Mouse (Mus musculus) cerebellum, adult 11-12 months (tissue): ENCODE measurements around the gene D11Wsu47e.

Experiments
- DNase-seq: peaks from one replicate; pipeline ENCODE4 v3.0.0; 2022

D11Wsu47e gene

GRCm38 (mm10) chr11:113666648-113667047 lies 17.6 kb upstream of the D11Wsu47e start:
- DNase-seq, result no peak

GRCm38 (mm10) chr11:113667122-113667521 lies 17.1 kb upstream of the D11Wsu47e start:
- DNase-seq, result no peak

DNA sequence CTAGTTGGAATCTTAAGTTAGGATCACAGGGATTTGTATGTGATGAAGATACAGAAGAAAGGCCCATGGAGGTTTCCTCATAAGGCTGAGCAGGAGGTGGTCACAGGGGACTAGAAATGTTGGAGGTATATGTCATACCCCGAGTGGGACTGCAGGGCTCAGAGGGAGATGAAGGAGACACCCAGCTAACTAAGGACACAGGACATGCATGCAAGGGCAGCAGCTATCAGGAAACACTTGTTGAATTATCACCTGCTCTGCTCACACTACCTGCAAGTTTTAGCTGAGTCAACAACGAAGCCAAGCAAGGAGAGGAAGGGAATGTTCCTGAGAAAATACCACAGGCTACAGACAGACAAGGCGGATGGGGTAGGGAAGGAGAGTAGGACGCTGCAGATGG lies 16.5 kb upstream of the D11Wsu47e start:
- DNase-seq, result no peak

GRCm38 (mm10) chr11:113668857-113669256 lies 15.4 kb upstream of the D11Wsu47e start:
- no peak for DNase-seq

- no peak for DNase-seq
These were observed 14.5 kb upstream of the D11Wsu47e start for GRCm38 (mm10) chr11:113669711-113670110.

DNA sequence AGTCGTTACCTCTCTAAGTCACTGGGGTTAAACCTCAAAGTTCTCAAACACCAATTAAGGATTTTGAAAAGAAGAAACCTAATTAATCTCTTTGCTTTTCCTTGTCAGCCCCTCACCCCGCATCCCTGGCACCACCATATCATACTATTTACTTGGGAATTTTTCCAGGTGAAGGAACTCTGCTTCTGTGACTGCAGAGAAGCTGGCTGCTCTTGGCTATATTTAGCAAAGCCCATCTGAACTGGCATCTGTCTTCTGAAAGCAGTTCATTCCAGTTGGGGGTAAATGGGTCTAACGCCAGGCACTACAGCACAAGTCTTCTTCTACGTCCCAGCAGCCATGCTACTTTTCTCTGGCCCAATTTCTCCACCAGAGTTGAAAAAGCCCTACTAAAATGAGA lies 10.6 kb upstream of the D11Wsu47e start:
- no peak for DNase-seq

DNA sequence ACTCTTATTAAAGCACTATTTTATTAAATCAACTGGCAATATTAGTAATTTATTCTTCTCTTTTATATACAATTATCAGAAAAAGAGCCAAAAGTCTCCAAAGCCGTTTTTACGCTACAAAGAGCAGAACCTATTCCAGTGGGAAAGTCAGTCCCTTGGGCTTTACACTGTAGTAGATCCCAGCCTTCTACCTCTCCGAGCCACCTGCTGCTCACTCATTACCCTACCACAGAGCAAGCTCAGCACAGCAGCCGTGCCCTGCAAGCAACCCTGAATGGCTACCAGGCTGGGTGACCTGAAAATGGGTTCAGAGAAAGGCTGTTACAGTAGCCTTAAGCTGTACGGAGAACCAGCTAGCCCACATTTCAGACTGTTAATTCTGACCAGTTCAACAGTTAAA lies 9.6 kb upstream of the D11Wsu47e start:
- DNase-seq, result no peak

DNA sequence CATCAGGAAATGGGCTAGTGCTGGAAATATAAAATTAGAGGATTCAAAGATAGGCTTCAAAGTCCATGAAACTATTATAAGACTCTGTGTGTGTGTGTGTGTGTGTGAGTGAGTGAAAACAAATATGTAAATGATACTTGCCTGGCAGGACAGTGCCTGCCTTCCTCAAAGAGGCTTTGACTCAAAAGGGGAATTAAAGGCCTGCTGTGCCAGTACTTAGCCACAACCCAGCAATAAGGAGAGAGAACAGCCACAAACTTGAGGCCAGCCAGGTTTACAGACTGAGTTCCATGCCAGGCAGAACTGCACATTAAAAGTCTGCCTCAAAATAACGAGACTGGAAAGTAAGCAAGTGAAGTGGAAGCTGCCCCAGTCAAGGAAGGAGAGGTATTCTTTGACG lies 7.4 kb upstream of the D11Wsu47e start:
- DNase-seq, result no peak

- DNase-seq, result no peak
These were observed 6.8 kb upstream of the D11Wsu47e start for GRCm38 (mm10) chr11:113677378-113677777.

GRCm38 (mm10) chr11:113678373-113678772 lies 5.8 kb upstream of the D11Wsu47e start:
- peak; percentile 44 for DNase-seq

- DNase-seq, result no peak
These were observed 3.3 kb upstream of the D11Wsu47e start for GRCm38 (mm10) chr11:113680954-113681353.

- DNase-seq, result no peak
These were observed 2.2 kb upstream of the D11Wsu47e start for GRCm38 (mm10) chr11:113681979-113682378.

DNA sequence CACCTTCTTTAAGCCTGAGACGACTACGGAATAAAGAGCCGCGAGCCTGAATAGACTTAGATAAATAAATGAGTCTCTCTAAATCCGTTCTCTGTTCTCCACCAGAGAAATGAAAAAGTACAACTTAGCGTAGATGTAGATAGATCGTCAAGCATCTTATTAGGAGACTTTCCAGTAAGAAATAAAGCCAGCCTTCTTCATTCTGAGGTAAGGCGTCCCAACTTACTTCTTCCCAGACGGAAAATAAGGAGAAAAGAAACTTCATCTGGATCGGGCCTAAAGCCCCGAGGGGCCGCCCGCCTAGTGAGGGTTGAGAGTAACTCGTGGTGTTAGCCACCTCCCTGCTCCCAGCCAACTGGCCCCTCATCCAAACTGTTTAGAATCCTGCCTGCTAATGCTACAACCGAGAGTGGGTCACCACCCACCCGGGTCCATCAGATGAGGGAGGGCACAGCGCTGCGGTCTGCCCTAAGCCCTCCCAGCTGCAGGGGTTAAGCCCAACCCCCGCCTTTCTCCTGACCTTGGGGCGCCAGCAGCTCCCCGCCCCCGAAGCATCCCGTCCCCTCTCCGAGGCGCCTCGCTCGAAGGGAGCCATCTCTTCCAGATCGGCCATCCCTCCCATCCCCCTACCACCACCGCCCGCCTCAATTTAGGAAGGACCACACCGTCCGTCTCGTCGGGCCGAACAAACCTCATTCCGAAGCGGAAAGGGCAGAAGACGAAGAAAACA lies 1.1 kb upstream of the D11Wsu47e start:
- peak; percentile 66 for DNase-seq

- no peak for DNase-seq
These were observed 620 bp upstream of the D11Wsu47e start for GRCm38 (mm10) chr11:113683627-113683956.

DNA sequence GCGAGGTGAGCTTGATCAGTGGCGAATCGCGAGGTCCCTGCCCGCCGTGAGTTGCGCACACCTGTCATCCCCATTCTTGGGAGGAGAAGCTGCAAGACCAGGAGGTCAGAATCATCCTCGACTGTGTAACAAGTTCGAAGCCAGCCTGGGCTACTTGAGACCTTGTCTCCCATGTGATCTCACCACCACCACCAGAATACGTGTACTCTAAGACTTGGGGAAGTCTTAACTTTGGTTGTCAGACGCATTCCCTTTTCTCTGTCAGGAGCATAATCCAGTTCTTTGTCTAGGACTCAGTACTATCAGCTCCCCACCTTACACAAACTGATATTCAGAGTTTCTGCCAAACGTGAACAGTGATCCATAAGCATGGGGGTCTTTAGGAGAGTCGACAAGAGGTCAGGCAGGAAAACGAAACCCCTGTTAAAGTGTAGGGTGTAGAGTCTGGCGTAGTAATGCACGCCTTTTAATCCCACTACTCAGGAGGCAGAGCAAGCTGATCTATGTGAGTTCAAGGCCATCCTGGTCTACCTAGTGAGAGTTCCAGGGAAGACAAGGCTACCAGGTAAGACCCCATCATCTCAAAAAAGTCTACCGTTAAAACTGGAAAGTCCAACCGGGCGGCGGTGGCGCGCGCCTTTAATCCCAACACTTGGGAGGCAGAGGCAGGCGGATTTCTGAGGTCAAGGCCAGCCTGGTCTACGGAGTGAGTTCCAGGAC lies 655 bp downstream of the D11Wsu47e start:
- DNase-seq, result peak; percentile 47

- no peak for DNase-seq
These were observed 2.8 kb downstream of the D11Wsu47e start for GRCm38 (mm10) chr11:113687031-113687430.

DNA sequence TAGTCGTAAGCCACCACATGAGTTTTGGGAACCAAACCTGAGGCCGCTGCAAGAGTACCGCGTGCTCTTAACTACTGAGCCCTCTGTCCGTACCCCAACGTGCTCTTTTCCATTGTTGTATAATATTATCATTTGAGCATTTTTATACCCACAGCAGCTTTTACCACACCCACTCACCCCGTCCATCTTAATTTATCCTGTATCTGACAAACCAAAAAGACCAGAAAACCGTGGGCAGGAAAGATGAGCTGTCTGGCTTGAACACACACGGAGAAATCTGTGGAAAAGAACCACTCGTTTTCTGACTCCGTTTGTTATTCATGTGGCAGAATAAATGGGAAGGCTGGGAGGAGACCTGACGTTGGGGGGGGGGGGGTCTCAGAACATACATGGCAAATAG lies 6.3 kb downstream of the D11Wsu47e start:
- no peak for DNase-seq

DNA sequence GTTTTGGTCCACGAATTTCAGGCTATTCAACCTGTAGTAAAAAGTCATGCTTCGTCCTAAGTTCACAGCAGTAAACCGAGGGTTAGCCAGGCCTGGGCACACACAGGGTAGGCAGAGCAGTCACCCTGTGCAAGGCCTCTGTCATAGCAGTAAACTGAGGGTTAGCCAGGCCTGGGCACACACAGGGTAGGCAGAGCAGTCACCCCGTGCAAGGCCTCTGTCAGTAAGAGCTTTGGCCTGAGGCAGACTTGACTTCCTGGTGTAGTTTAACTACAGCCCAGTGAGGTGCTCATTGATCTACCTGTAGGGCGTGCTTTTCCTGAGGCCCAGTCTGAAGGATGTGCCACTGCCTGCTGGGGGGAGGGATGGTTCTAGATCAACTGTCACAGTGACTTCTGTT lies 7.1 kb downstream of the D11Wsu47e start:
- no peak for DNase-seq

DNA sequence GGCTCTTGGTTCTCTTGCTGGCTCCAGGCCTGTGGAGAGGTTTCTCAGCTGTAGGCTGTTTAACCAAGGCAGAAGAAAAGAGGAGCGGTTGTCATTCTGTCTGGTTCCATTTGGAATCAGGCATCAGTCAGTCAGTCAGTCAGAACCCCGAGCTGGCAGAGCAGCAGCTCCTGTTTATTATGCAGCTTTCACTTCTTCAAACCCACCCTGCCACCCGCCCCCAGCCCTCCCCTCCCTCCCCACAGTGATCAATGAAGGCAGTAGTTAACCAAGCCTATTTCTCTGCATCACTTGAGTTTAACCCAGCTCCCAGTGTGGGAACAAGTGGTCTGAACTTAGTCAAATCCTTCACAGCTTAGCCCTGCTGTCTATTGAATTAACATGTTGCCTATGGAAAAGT lies 7.6 kb downstream of the D11Wsu47e start:
- DNase-seq, result no peak

DNA sequence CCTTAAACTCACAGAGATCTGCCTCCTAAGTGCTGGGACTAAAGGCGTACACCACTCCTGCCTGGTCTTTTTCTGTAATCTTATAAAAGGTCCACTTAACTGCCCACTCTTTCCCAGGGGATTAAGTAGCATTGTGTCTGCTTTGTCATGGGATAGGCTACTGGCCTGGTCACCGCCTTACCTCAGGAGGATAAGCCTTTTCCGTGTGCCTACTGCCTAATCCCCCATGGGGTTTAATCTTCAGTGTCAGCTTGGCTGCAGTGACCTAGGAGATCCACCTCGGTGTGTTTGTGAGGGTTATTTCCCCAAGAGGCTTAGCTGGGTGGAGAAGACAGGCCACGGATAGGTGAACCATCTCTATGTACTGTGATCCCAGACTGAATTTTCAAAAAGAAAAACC lies 13.4 kb downstream of the D11Wsu47e start:
- no peak for DNase-seq

GRCm38 (mm10) chr11:113698013-113698545 lies 13.9 kb downstream of the D11Wsu47e start:
- DNase-seq, result no peak

- DNase-seq, result no peak
These were observed 15.4 kb downstream of the D11Wsu47e start for GRCm38 (mm10) chr11:113699643-113700042.

DNA sequence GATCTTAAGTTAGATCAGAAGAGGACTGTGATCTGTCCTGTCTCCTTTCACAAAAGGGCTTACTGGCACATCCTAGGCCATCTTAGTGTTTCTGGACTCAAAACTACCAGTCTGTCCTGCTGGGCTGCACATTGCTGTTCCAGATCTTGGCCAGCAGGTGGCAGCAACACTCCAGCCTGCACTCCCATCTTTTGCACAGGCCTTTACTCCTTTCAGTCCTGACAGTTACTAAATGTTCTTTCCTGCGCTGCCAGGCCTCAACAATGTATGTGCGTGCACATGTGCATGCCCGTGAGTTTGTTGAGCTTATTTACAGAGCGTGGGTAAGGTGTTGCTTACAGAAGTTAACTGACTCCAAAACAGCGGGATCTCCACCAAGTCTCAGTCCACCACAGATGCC lies 19.5 kb downstream of the D11Wsu47e start:
- peak; percentile 65 for DNase-seq

GRCm38 (mm10) chr11:113705966-113706652 lies 21.9 kb downstream of the D11Wsu47e start:
- no peak for DNase-seq
